Mouse (Mus musculus) cerebellum, adult 11 months (tissue): ENCODE results near the gene Shisal1.

Experiments used
- DNase-seq: peaks from one replicate; pipeline ENCODE4 v3.0.0; 2022

Gene Shisal1

GRCm38 (mm10) chr15:84423781-84424180 lies 23.1 kb downstream of the Shisal1 start:
- DNase-seq: no peak

- DNase-seq: no peak
These were observed 28.7 kb downstream of the Shisal1 start for GRCm38 (mm10) chr15:84418266-84418610.

GRCm38 (mm10) chr15:84417592-84418265 lies 29.2 kb downstream of the Shisal1 start:
- DNase-seq: no peak

GRCm38 (mm10) chr15:84417017-84417416 lies 29.9 kb downstream of the Shisal1 start:
- no peak for DNase-seq

- DNase-seq: peak; percentile 8
These were observed 32.7 kb downstream of the Shisal1 start for GRCm38 (mm10) chr15:84414040-84414848.

GRCm38 (mm10) chr15:84412409-84412808 lies 34.5 kb downstream of the Shisal1 start:
- no peak for DNase-seq

- no peak for DNase-seq
These were observed 36.8 kb downstream of the Shisal1 start for GRCm38 (mm10) chr15:84410052-84410451.

GRCm38 (mm10) chr15:84408576-84408975 lies 38.3 kb downstream of the Shisal1 start:
- DNase-seq: no peak

GRCm38 (mm10) chr15:84405759-84406158 lies 41.1 kb downstream of the Shisal1 start:
- no peak for DNase-seq

- DNase-seq: no peak
These were observed 43.3 kb downstream of the Shisal1 start for GRCm38 (mm10) chr15:84403454-84404113.

- no peak for DNase-seq
These were observed 48.3 kb downstream of the Shisal1 start for GRCm38 (mm10) chr15:84398617-84399016.

- DNase-seq: no peak
These were observed 49.2 kb downstream of the Shisal1 start for GRCm38 (mm10) chr15:84397663-84398169.

- no peak for DNase-seq
These were observed 51.4 kb downstream of the Shisal1 start for GRCm38 (mm10) chr15:84395341-84396067.

- DNase-seq: no peak
These were observed 53.6 kb downstream of the Shisal1 start for GRCm38 (mm10) chr15:84393341-84393740.

GRCm38 (mm10) chr15:84392840-84393239 lies 54.1 kb downstream of the Shisal1 start:
- no peak for DNase-seq

- DNase-seq: no peak
These were observed 54.8 kb downstream of the Shisal1 start for GRCm38 (mm10) chr15:84392131-84392530.

GRCm38 (mm10) chr15:84388698-84389131 lies 58.2 kb downstream of the Shisal1 start:
- no peak for DNase-seq

- DNase-seq: no peak
These were observed 60.8 kb downstream of the Shisal1 start for GRCm38 (mm10) chr15:84385995-84386565.

GRCm38 (mm10) chr15:84384066-84384465 lies 62.8 kb downstream of the Shisal1 start:
- DNase-seq: no peak

- DNase-seq: no peak
These were observed 66.7 kb downstream of the Shisal1 start for GRCm38 (mm10) chr15:84380181-84380580.

- no peak for DNase-seq
These were observed 68.2 kb downstream of the Shisal1 start for GRCm38 (mm10) chr15:84378734-84379133.

GRCm38 (mm10) chr15:84372801-84373200 lies 74.1 kb downstream of the Shisal1 start:
- no peak for DNase-seq
